Mouse (Mus musculus): ENCODE measurements around the gene Sept1. TPM values are rescaled to one million over a fixed set of nuclear protein-coding genes. Genes with fewer than 3 reads are reported as not detected.

Sept1 gene
- total RNA-seq (2015) (36.2 and 36.8 TPM in 2 replicates), total RNA-seq (2017) (31.2 and 42.7 TPM in 2 replicates)

DNA sequence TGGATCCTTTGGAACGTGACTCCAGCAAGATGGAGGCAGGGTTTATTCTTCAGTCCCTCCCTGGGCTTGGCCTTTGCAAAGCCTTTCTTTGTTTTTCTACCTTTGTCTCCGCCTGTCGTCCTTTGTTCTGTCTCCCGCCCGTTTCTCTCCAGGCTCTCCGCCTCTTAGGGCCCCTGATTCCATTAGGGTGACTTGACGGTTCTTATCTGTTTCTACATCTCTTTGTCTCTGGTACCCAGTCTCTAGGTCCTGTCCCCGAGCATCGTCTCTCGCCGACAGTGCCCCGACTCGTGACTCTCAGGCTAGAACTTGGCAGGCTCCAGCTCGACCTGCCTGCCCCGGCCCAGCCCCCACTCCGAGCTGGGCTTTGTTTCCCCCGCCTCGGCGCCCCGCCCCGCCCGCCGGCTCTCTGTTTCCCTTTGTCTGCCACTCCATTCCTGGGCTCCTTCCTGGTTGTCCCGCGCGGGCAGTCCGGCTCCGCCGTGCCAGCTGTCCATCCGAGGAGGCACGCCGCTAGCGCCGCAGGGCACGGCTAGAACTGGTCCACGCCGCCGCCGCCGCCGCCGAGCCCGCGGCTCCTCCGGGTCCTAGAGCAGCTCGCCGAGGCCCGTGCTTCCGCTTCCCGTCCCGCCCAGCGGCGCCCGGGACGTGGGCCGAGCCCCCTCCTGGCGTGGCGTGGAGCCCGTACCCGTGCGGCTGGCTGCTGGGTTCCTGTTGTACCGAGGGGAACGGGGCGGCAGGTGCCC, at the start of gene Sept1, which contains the start of gene Zfp553:
Gene Sept1, minus strand, starts transcription at position 509 of the 746 bp plus-strand sequence.
Gene Zfp553, plus strand, starts transcription at position 440 of the 746 bp plus-strand sequence.
- ATAC-seq (ENCODE audit: poor library complexity, severe bottlenecking) = peak; percentile 90

DNA sequence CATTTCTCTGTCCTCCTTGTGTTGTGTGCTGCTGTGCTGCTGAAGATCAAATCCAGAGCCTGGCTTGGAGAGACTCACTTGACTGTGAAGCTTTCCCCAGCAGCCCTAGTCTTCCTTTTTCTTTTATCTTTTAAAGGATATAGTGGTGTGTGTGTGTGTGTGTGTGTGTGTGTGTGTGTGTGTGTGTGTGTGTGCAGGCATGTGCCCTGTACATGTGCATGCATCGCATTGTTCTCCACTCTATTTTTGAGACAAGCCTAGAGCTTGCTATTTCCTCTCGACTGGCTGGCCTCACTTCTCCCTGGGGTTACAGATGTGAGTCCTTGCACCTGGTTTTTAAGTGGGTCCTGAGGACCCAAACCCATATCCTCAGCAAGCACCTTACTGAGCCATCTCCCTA, 49.3 kb upstream of the Sept1 start:
- ATAC-seq (ENCODE audit: poor library complexity, severe bottlenecking) = no peak

DNA sequence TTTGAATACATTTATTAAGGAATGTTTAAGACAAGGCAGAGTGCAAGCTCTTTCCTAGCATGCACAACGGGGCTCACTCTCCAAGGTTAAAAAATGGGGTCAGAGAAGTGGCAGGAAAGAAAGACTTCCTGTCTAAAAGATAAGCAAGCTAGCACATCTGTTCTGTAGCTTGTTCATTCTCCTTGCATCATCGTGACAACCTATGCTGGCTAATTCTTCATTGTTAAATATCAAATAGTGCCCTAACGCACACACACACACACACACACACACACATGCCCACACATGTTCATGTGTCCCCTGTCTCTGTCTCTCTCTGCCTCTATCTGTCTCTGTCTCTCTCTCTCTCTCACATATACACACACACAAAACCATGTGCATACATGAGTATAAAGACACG, 48.2 kb upstream of the Sept1 start:
- ATAC-seq (ENCODE audit: poor library complexity, severe bottlenecking) = no peak

DNA sequence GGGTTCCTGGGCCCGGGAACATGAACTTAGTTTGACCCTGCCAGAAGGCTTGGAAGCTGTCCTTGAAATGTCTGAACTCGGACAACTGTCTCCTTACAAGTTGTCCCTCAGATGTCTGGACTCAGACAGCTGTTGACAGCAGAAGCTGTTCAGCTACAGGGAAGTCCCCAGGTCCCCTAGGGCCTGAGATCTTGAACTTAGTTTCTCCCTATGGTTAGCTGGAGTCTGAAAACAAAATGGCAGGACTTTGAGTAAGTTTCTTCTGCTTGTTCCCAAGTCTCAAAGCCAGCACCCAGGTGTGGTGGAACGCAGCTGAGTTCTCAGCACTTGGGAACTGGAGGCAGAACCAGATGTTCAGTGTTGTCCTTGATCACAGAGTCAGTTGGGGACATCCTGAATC, 47.2 kb upstream of the Sept1 start:
- ATAC-seq (ENCODE audit: poor library complexity, severe bottlenecking) = no peak

DNA sequence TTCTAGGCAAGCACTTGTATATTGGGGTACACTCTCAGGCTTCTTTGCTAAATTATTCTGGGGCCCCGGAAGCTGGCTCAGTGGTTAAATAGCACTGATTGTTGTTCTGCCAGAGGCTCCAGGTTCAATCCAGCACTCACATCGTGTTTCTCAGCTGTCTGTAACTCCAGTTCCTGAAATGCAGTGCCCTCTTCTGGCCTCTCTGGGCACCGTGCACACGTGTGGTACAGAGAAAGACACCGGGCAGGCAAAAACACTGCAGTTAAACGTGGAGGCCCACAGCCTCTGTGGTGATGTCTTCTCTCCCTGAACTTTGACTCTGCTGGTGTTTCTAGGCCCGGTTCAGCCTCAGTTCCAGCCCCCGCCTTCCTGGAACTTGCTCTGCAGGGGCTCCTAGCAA, 45.4 kb upstream of the Sept1 start:
- ATAC-seq (ENCODE audit: poor library complexity, severe bottlenecking) = peak; percentile 59

DNA sequence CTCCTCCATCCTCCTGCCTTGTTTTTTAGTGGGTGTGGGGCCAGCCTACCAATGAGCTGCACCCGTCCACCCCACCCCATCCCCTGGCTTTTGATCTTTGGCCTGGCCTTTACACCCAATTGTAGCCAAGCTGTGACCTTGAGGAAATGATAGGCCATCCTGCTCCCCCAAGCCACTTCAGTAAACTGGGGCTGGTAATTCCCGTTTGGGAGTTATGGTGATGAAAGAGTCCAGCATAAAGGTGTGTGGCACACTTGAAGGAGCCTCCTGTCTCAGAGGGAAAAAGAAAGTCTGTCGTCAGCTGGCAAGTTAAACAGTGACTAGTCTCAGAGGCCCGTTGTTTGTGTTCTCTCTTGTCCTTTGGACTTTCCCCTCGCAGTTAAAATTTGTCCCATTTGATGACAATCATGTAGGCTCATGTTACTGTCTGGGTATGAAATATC, 43.6 kb upstream of the Sept1 start:
- no peak for ATAC-seq (ENCODE audit: poor library complexity, severe bottlenecking)

DNA sequence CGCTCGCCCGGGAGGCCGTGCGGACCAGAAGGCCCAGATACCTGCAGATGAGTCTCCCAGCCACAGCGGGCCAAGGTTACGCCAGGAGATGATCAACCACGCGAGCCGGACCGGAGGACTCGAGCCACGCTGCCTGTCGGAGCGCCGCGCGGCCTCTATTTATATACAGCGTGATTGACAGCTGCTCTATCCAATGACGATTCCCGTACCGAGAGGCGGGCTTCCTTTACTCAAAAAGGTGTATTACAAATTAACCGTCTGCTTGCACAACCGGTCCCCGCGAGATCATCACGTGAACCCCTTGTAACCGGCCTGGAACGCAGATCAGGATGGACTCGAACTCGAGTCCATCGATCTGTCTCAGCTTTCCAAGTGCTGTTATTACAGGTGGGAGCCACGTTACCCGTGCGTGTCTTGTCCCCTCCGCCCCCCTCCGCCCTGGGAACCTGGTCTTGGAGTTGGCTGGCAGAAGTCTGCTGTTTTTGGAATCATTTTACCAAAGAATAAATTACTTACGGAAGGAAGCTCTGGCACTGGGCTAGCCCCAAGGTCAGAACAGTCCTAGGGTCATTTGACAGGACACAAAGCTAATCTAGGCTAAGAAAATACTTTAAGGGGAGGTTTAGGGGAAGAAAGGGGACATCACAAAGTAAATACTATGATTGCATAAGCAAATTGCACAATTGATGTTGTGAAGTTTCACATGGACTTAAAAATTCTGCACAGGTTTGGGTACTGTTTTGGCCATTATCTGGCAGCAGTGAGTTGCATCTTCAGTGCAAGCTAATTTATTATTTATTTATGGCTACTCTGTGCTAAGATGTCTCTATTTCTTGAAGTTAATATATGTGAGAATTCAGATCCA, 41.2 kb upstream of the Sept1 start, which contains the start of gene Sephs2:
Gene Sephs2, minus strand, starts transcription at position 131 of the 865 bp plus-strand sequence.
- ATAC-seq (ENCODE audit: poor library complexity, severe bottlenecking) = peak; percentile 80

DNA sequence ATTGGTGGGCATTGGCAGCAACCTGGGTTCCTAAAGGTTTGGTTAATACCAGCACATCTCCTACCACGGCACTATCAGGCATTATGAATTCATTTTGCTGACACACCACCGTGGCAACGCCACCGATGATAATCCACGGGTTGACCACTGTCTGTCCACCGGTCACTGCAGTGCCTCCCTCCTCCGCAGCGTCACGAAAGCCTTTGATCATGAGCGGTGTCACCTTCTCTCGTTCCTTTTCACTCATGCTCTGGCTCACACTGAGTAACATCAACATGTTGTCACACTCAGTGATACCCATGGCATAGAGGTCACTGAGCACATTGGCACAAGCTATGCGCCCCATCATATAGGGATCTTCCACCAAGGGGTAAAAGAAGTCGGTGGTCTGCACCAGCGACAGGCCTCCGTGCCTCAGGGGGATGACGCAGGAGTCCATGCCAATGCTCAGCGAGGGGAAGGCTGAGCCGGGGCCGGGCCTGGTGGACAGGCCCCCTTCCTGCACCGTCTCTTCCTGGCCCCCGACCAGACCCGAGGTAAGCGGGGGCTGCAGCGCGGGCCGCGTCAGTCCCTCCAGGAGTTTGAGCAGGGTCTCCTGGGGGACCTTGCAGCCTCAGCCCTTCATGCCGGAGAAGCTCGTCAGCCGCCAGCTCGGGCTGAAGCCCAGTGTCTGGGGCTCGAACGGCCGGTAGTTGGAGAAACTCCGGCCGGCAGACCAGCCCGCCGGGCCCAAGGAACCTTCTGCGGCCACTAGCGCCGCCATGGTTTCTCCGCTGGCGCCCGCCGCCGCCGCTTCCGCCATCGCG, 40.4 kb upstream of the Sept1 start:
- ATAC-seq (ENCODE audit: poor library complexity, severe bottlenecking) = peak; percentile 5; the same call in 1 of the 2 replicates

DNA sequence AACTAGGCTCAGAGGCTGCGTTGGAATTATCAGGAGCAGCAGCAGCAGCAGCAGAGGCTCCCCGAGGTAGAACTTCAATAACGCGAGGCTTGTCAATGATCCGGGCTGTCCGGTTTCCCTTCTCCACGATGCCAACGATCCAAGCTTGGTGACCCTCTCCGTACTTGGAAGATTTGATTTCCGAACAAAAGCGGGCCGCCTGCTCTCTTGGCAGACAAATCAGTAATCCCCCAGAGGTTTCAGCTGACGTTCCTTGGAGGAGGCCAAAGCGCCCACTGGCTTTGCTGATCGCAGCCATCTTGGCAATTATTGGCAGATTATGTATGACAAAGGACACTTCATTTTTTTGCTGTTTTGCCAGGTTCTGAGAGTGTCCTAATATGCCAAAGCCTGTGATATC, 39.6 kb upstream of the Sept1 start:
- ATAC-seq (ENCODE audit: poor library complexity, severe bottlenecking) = no peak

DNA sequence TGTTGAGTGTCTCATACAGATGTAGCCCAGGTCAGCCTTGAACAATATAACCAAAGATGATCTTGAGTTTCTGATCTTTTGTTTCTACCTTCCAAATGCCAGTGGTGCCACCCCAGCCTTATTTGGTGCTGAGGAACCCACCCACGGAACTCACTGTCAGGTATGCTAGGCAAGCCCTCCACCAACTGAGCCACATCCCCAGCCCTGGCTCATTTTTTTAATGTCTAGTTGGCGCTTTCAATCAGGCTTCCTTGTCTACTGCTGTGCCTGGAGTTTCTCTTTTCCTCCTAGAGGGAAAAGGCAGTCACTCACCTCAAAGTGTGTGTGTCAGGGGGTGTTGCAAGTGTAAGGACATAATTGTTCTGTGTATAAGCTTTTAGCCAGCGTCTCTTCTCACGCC, 38.2 kb upstream of the Sept1 start:
- ATAC-seq (ENCODE audit: poor library complexity, severe bottlenecking) = no peak

DNA sequence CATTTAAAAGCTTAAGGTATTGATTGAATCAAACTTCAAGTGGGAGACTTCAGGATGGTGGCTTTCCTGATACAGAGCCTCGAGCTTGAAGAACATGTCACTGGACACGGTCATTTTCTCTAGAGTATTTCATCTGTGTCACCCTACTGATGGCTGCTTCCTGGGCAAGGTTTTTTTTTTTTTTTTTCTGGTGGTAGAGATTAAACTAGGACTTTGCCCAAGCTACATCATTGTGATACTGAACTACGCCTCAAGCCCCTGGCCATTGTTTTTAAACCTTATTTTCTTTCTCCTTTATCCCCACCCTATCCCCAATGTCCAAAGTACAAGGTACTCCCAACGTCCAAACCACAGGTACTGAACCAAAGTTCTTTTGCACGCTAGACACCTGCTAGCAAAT, 37.7 kb upstream of the Sept1 start:
- no peak for ATAC-seq (ENCODE audit: poor library complexity, severe bottlenecking)

DNA sequence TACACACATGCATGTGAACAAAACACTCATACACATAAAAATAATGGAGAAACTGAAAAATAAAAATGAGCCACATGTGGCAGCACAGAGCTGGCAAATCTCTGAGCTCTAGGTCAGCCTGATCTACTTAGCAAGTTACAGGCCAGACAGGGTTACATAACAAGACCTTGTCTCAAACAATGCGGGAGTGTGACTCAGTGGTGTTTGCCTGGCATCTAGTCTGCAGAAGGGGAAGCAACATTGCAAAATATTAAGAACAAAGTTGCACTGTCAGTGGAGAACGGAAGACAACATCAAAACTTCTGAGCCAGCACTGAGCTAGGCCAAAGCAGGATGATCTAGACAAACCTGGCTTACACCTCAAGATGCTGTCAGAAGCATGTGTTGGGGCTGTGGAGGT, 37.3 kb upstream of the Sept1 start:
- ATAC-seq (ENCODE audit: poor library complexity, severe bottlenecking) = peak; percentile 75

DNA sequence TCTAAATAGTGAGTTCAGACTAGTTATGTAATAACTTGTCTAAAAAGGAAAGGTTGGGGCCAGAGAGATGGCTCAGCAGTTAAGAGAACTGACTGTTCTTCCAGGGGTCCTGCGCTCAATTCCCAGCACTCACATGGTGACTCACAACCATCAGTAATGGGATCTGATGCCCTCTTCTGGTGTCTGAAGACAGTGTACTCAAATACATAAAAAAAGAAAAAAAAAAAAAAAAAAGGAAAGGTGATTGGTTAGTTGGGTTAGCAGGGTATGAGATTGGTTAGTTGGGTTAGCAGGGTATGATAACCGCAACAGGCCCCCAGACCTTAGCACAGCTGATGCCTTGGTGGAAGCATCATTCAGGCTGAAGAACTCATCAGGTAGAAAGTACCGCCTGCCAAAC, 30.6 kb upstream of the Sept1 start:
- ATAC-seq (ENCODE audit: poor library complexity, severe bottlenecking) = no peak

DNA sequence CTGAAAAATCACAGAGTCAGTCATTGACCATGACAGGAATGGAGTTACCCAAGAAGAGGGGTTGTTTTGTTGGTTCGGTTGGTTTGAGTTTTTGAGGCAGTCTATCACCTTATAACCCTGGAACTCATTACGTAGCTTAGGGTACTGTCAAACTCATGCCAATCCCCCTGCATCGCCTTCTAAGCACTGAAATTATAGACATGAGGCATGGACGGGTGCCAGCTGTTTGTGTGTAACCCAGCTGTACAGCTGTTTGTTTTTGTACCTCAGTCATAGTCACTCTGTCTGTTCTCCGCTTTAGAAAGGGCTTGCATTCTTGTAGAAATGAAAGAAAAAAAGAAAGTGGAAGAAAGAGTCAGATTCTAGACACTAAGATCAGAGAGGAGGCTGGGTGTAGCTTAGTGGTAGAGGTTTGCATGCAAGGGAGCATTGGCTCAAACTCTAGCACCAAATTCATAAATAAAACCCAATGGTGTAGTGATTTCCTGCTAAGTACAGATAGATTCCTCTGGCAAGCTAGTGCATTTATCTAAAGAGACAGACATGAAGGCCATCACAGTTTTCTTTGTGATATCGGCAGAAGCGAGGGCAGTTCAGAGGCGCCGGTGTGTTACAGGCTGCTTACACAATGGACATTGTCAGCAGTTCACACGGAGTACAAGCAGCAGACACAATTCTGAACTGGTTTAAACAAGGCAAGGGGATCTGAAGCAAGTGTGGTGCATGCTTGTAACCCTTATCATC, 29.5 kb upstream of the Sept1 start:
- ATAC-seq (ENCODE audit: poor library complexity, severe bottlenecking) = no peak

DNA sequence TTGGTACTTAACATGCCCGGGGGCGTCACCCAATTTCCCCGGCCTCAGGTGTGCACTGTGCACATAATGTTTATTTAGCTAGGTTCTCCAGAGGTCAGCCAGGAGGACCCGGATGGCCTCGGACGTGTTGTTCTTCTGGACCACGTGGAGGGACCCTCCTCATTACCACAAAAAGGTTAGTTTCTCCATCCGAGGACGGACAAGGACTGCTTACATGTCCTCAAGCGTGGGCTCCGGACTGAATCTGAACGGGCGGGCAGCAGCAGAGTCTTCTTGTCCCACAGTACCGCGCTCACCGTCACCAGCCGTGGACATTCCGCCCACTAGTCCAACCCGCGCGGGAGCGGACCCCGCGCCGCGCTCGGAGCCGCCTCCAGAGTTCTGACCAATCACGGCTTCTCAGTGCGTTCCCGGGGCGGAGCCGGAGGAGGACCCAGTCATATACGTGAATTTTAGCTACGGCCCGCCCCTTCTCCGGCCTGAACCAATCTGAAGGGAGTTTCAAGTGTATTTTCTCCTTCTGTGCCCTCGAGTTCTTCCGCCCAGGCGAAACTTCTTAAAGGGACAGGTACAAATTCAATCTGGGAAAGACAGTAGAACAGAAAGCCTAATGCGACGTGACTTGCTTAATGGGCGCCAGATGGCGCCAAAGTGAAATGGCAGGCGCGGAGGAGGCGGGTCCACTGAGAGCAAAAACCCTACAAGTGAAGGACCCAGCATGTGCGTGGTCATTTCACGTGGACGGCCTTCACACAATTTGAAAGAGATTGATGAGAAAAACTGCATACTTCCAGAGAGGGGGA, 27.6 kb upstream of the Sept1 start, which contains the start of gene Dctpp1:
Gene Dctpp1, minus strand, starts transcription at position 401 of the 803 bp plus-strand sequence.
- peak; percentile 97 for ATAC-seq (ENCODE audit: poor library complexity, severe bottlenecking)

DNA sequence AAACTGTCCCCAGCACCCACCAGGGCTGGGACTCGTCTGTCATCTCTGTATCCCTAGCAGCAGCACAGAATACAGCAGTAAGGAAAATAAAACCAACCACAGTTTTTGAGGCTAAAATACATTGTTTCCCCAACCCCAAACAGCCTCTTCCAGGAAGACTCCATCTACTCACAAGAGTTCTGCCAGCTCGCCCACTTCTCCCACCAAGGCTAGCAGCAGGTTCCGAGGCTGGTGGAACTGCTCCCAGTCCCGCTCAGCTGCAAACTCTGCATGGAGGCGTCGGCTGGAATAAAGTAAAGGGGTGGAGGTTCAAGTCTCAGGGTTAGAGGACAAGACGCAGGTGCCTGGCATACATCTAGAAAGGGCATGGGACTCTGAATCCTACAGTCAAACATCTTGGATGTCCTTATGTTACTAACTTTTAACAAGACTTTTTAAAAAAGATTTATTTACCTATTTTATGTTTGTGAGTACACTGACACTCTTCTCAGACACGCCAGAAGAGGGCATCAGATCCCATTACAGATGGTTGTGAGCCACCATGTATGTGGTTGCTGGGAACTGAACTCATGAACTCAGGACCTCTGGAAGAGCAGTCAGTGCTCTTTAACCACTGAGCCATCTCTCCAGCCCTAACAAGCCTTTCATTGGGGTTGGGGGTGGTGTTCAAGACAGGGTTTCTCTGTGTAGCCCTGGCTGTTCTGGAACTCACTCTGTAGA, 26.4 kb upstream of the Sept1 start:
- ATAC-seq (ENCODE audit: poor library complexity, severe bottlenecking) = no peak

DNA sequence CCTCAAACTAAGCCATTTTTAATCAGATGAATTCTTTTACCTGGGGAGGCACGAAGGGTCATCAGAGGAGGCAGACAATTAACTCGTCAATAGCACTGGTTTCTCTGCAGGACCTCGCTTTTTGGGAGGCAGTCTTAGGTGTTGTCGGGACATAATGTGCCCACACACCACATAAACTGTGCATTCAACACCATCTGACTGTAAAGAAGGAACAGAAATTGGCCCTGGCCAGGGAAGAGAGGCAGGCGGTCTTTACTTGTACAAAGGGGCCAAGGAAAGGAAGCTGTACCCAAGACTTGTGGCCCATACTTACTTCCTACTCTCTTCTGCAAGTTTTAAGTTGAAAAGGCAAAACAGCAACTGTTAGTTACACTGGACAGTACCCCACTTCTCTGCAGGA, 23.6 kb upstream of the Sept1 start:
- ATAC-seq (ENCODE audit: poor library complexity, severe bottlenecking) = no peak

DNA sequence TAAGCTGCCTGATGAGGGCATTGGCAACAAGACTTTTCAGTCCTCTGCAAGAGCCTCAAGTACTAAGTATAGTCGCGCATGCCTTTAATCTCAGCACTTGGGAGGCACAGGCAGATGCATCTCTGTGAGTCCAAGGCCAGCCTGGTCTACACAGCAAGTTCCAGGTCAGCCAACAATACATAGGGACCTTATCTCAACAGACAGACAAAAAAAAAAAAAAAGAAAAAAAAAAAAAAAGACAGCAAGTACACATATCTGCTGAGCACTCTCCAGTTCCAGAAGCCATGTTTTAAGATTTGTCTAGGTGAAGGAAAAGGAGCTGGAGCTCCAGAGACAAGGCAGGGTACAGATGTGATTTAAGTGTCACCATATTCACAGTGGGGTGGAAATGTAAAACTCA, 23.0 kb upstream of the Sept1 start:
- ATAC-seq (ENCODE audit: poor library complexity, severe bottlenecking) = no peak

DNA sequence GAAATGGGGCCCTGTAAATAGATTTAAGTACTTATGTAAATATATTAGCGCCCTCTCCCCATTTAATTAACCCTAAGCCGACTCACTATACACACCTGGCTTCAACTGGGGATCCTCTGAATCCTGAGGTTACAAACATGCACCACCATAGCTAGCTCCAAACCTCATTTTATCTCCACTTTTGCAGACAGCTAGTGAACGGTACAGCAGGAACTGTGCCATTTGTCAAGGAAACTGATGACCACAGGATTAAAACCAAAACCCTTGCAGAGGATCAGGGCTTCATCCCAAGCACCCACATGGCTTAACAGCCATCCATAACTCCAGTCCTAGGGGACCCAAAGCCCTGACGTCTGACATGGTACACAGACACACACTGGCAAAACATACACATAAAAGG, 22.1 kb upstream of the Sept1 start:
- ATAC-seq (ENCODE audit: poor library complexity, severe bottlenecking) = no peak

Measured in megakaryocyte, adult 5-6 weeks (primary cell).